Mouse (Mus musculus): ENCODE results near the gene Rad17.
A peak's percentile ranks its signal among the peaks of the same experiment; 100 is the strongest.

Rad17 gene

GRCm38 (mm10) chr13:100570713-100571112 lies 80.1 kb downstream of the Rad17 start:
- DNase-seq (ENCODE audit: low read depth, low spot score), result no peak

- peak; percentile 55 for DNase-seq (ENCODE audit: low read depth, low spot score)
Measured at GRCm38 (mm10) chr13:100568359-100568758, 82.5 kb downstream of the Rad17 start.
